ENCODE assay signal across 12 mouse cellular contexts in genomic region chr9:114410313-114410862, GRCm38 (mm10).
"Had no signal": no experiment of that assay in that cellular context is flagged by ENCODE, and none has a peak within 500 bp of the region (broad histone marks: within the 10 kb centered on the region; RNA-seq: fewer than 3 reads in every experiment).

No protein-coding gene starts in this region.

- DNase-seq: layer of hippocampus, postnatal 36 days; liver, embryonic 13.5 days; lung, adult 2 months; lung, postnatal 14 days; lung, postnatal 4 days; midbrain, embryonic 14.5 days; thymus, adult 18-20 months; thymus, postnatal 36 days had no signal

- ATAC-seq: inflammation-experienced regulatory T-cells, adult 6 months; intestine, embryonic 16.5 days had no signal

- H3K27me3 ChIP-seq: liver, embryonic 13.5 days had no signal

- H3K4me2 ChIP-seq: liver, embryonic 13.5 days; midbrain, embryonic 11.5 days had no signal

- H3K27ac ChIP-seq: left cerebral cortex, adult 2 months; liver, embryonic 13.5 days had no signal

- H3K9ac ChIP-seq: liver, embryonic 13.5 days had no signal

- H3K4me3 ChIP-seq: left cerebral cortex, adult 2 months; liver, embryonic 13.5 days had no signal
